Mouse (Mus musculus) liver, embryonic 16.5 days (tissue): ENCODE results near the gene Acoxl. TPM values are rescaled to one million over a fixed set of nuclear protein-coding genes. Genes with fewer than 3 reads are reported as not detected.

Experiments used
- ATAC-seq: fragments of 200-750 bp; cut with Nextera tagmentation; 2 replicates; pipeline ENCODE4 v1.8.0; 2017; ENCODE audit warnings: low read depth, mild to moderate bottlenecking, moderate number of reproducible peaks, moderate library complexity
- H3K27ac ChIP-seq: fragments of 300-500 bp; sonication (generic); 2 replicates; pipeline ENCODE4 v1.5.1; 2014; ENCODE audit warnings: mild to moderate bottlenecking, low read length
- H3K27me3 ChIP-seq: fragments of 300-500 bp; sonication (generic); 2 replicates; pipeline ENCODE4 v1.6.1; 2014; ENCODE audit warnings: low read depth, low read length, mixed read lengths; ENCODE audit not compliant: control insufficient read depth, insufficient read depth
- H3K36me3 ChIP-seq: fragments of 300-500 bp; sonication (generic); 2 replicates; pipeline ENCODE4 v1.6.1; 2014; ENCODE audit warnings: mild to moderate bottlenecking; ENCODE audit not compliant: control insufficient read depth, insufficient read depth
- H3K4me1 ChIP-seq: fragments of 300-500 bp; sonication (generic); 2 replicates; pipeline ENCODE4 v1.6.1; 2014; ENCODE audit warnings: low read depth, low read length, mixed read lengths; ENCODE audit not compliant: control insufficient read depth
- H3K4me2 ChIP-seq: fragments of 300-500 bp; sonication (generic); 2 replicates; pipeline ENCODE4 v1.6.1; 2014; ENCODE audit warnings: low read depth, low read length, mixed read lengths
- H3K4me3 ChIP-seq: fragments of 300-500 bp; sonication (generic); 2 replicates; pipeline ENCODE4 v1.5.1; 2014; ENCODE audit warnings: low read depth, mild to moderate bottlenecking, low read length
- H3K9ac ChIP-seq: fragments of 300-500 bp; sonication (generic); 2 replicates; pipeline ENCODE4 v1.6.1; 2014; ENCODE audit warnings: low read depth, low read length
- H3K9me3 ChIP-seq: fragments of 300-500 bp; sonication (generic); replicated peaks from 2 replicates; pipeline ENCODE4 v1.6.1; 2016; ENCODE audit warnings: low read length; ENCODE audit not compliant: control insufficient read depth
- WGBS: fragments of 180-500 bp; shearing (Covaris S2); extraction: QIAGEN DNeasy Blood & Tissue Kit; methylation state at CpG from one replicate; pipeline ENCODE4 v1.1.7; 2014; ENCODE audit not compliant: insufficient replicate concordance; 5-methylcytosine and 5-hydroxymethylcytosine counted together
- polyA plus RNA-seq: library from polyadenylated mRNA; unstranded; fragments of >200 nt; fragmentation: Nextera tagmentation; extraction: Ambion mirVana; gene quantifications from 2 replicates; pipeline ENCODE4 v1.2.1, GENCODE M21; 2015

Acoxl gene
- polyA plus RNA-seq, 1 experiment from 2014 or later: 0.05 TPM

- no peaks in the 10 kb centered on the region for H3K36me3 ChIP-seq
- H3K27me3 ChIP-seq: no peaks in the 10 kb centered on the region
- no peaks in the 10 kb centered on the region for H3K4me1 ChIP-seq
- no peak overlapping the region for H3K27ac ChIP-seq
- no peaks in the 10 kb centered on the region for H3K9me3 ChIP-seq
- H3K4me2 ChIP-seq: no peak overlapping the region
- ATAC-seq: no peak
- H3K4me3 ChIP-seq: no peak overlapping the region
- no peak overlapping the region for H3K9ac ChIP-seq
- WGBS: 65% methylated on average over 4 of the region's 4 CpGs
Observed at GRCm38 (mm10) chr2:128068176-128068575, 229.5 kb downstream of the Acoxl start.

- Histone ChIP-seq H3K9me3 (no peaks in the 10 kb centered on the region), H3K27ac (no peak overlapping the region), H3K4me1 (no peaks in the 10 kb centered on the region), H3K27me3 (no peaks in the 10 kb centered on the region), H3K9ac (no peak overlapping the region), H3K4me2 (no peak overlapping the region), H3K36me3 (no peaks in the 10 kb centered on the region), H3K4me3 (no peak overlapping the region)
- WGBS: 41% methylated on average over 2 of the region's 2 CpGs
- no peak for ATAC-seq
Observed at GRCm38 (mm10) chr2:128069025-128069424, 230.3 kb downstream of the Acoxl start.

- 59% methylated on average over 7 of the region's 7 CpGs for WGBS
- ATAC-seq: no peak
Observed at GRCm38 (mm10) chr2:128071791-128072190, 233.1 kb downstream of the Acoxl start.

GRCm38 (mm10) chr2:128072944-128073343 is 234.3 kb downstream of the Acoxl start:
- Histone ChIP-seq H3K4me2 (no peak overlapping the region), H3K27me3 (no peaks in the 10 kb centered on the region), H3K9ac (no peak overlapping the region), H3K9me3 (no peaks in the 10 kb centered on the region), H3K4me1 (no peaks in the 10 kb centered on the region), H3K27ac (no peak overlapping the region), H3K36me3 (no peaks in the 10 kb centered on the region), H3K4me3 (no peak overlapping the region)
- no peak for ATAC-seq
- WGBS: 46% methylated on average over 5 of the region's 5 CpGs

More at GRCm38 (mm10) chr2:128071791-128072190, 233.1 kb downstream of the Acoxl start:
- H3K4me2 ChIP-seq: no peak overlapping the region
- H3K9me3 ChIP-seq: no peaks in the 10 kb centered on the region
- no peaks in the 10 kb centered on the region for H3K36me3 ChIP-seq
- no peak overlapping the region for H3K27ac ChIP-seq
- no peak overlapping the region for H3K9ac ChIP-seq
- H3K4me1 ChIP-seq: no peaks in the 10 kb centered on the region
- no peaks in the 10 kb centered on the region for H3K27me3 ChIP-seq
- H3K4me3 ChIP-seq: no peak overlapping the region

GRCm38 (mm10) chr2:128073603-128074002 is 234.9 kb downstream of the Acoxl start:
- Histone ChIP-seq H3K36me3 (no peaks in the 10 kb centered on the region), H3K27ac (no peak overlapping the region), H3K4me2 (no peak overlapping the region), H3K4me3 (no peak overlapping the region), H3K27me3 (no peaks in the 10 kb centered on the region), H3K9ac (no peak overlapping the region), H3K9me3 (no peaks in the 10 kb centered on the region), H3K4me1 (no peaks in the 10 kb centered on the region)
- 59% methylated on average over 2 of the region's 2 CpGs for WGBS
- ATAC-seq: no peak

GRCm38 (mm10) chr2:128076936-128077335 is 238.3 kb downstream of the Acoxl start:
- 61% methylated on average over 4 of the region's 4 CpGs for WGBS
- Histone ChIP-seq H3K27me3 (no peaks in the 10 kb centered on the region), H3K9me3 (no peaks in the 10 kb centered on the region), H3K36me3 (no peaks in the 10 kb centered on the region), H3K27ac (no peak overlapping the region), H3K4me1 (no peaks in the 10 kb centered on the region), H3K4me2 (no peak overlapping the region), H3K4me3 (no peak overlapping the region), H3K9ac (no peak overlapping the region)
- no peak for ATAC-seq

- Histone ChIP-seq H3K27ac (no peak overlapping the region), H3K36me3 (no peaks in the 10 kb centered on the region), H3K4me1 (no peaks in the 10 kb centered on the region; the same call in 1 of the 2 replicates), H3K27me3 (no peaks in the 10 kb centered on the region), H3K9ac (no peak overlapping the region), H3K4me2 (no peak overlapping the region), H3K9me3 (no peaks in the 10 kb centered on the region), H3K4me3 (no peak overlapping the region)
- 42% methylated on average over 5 of the region's 5 CpGs for WGBS
- no peak for ATAC-seq
Observed at GRCm38 (mm10) chr2:128078859-128079258, 240.2 kb downstream of the Acoxl start.

GRCm38 (mm10) chr2:128079316-128079715 is 240.6 kb downstream of the Acoxl start:
- H3K27me3 ChIP-seq: no peaks in the 10 kb centered on the region
- no peaks in the 10 kb centered on the region for H3K36me3 ChIP-seq
- ATAC-seq: no peak
- no peak overlapping the region for H3K4me2 ChIP-seq
- no peaks in the 10 kb centered on the region for H3K9me3 ChIP-seq
- no peak overlapping the region for H3K4me3 ChIP-seq
- 61% methylated on average over 6 of the region's 6 CpGs for WGBS
- no peak overlapping the region for H3K9ac ChIP-seq
- no peak overlapping the region for H3K27ac ChIP-seq
- no peaks in the 10 kb centered on the region; the same call in 1 of the 2 replicates for H3K4me1 ChIP-seq

GRCm38 (mm10) chr2:128083844-128084243 is 245.2 kb downstream of the Acoxl start:
- Histone ChIP-seq H3K4me2 (no peak overlapping the region), H3K4me3 (no peak overlapping the region), H3K27ac (no peak overlapping the region), H3K27me3 (no peaks in the 10 kb centered on the region), H3K36me3 (no peaks in the 10 kb centered on the region), H3K4me1 (no peaks in the 10 kb centered on the region; the same call in 1 of the 2 replicates), H3K9ac (no peak overlapping the region), H3K9me3 (no peaks in the 10 kb centered on the region)
- ATAC-seq: no peak
- 4% methylated on average over 3 of the region's 3 CpGs for WGBS
